Mouse (Mus musculus) bone marrow, adult 2 months (tissue): ENCODE measurements at regions not wholly inside any gene's neighbourhood (a gene's known extent, or its start where the extent isn't known, plus 50 kb on each side); places are given as distances from the start of the nearest gene placed in this dataset.

Source experiments
- H3K27ac ChIP-seq: fragments of 200-500 bp; 2 replicates; pipeline ENCODE4 v1.5.1; 2012; ENCODE audit warnings: low read depth, mild to moderate bottlenecking, control low read depth, inconsistent platforms, low read length; ENCODE audit not compliant: control insufficient read depth, poor library complexity, insufficient read depth
- H3K4me1 ChIP-seq: fragments of 200-500 bp; 2 replicates; pipeline ENCODE4 v1.6.1; 2011; ENCODE audit warnings: low read length; ENCODE audit not compliant: control insufficient read depth, insufficient read depth
- H3K4me3 ChIP-seq: fragments of 200-500 bp; replicated peaks from 2 replicates; pipeline ENCODE3; 2011; ENCODE audit warnings: mild to moderate bottlenecking, low read depth, low read length, control low read depth; ENCODE audit not compliant: control insufficient read depth
- CTCF ChIP-seq: fragments of 200-500 bp; IDR thresholded peaks from 2 replicates; pipeline ENCODE4 v1.5.1; 2011; ENCODE audit warnings: low read length, control low read depth; ENCODE audit not compliant: control insufficient read depth, insufficient read depth
- POLR2A ChIP-seq: fragments of 200-500 bp; IDR thresholded peaks from 2 replicates; pipeline ENCODE4 v1.6.1; 2011; ENCODE audit warnings: low read depth, mild to moderate bottlenecking, control low read depth, low read length, borderline replicate concordance; ENCODE audit not compliant: control insufficient read depth
- WGBS: fragments of 180-500 bp; shearing (Covaris S2); methylation state at CpG from one replicate; pipeline ENCODE4 v1.1.7; 2018; 5-methylcytosine and 5-hydroxymethylcytosine counted together

DNA sequence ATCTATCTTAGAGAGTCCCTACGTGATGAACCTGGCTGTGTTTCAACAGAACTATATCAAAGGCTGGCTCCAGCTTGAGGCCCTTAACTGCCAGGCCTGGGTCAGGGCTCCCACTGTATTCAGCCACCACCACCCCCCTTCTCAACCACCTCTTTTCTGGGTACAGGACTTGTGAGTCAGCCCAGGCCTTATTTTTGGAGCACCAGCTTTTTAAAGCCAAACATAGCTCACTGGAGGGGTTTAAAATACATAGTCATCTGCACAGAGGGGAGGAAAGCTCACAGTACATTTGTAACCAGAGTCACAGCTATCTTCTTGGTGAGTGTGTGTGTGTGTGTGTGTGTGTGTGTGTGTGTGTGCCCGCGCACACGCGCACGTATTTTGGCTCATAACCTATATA lies 509.0 kb downstream of the Adam3 start:
- WGBS = 82% methylated on average over 6 of the region's 6 CpGs
- H3K27ac ChIP-seq = no peak overlapping the region
- TF ChIP-seq CTCF (no peak), POLR2A (no peak)
- no peak overlapping the region for H3K4me3 ChIP-seq
- no peaks in the 10 kb centered on the region for H3K4me1 ChIP-seq

DNA sequence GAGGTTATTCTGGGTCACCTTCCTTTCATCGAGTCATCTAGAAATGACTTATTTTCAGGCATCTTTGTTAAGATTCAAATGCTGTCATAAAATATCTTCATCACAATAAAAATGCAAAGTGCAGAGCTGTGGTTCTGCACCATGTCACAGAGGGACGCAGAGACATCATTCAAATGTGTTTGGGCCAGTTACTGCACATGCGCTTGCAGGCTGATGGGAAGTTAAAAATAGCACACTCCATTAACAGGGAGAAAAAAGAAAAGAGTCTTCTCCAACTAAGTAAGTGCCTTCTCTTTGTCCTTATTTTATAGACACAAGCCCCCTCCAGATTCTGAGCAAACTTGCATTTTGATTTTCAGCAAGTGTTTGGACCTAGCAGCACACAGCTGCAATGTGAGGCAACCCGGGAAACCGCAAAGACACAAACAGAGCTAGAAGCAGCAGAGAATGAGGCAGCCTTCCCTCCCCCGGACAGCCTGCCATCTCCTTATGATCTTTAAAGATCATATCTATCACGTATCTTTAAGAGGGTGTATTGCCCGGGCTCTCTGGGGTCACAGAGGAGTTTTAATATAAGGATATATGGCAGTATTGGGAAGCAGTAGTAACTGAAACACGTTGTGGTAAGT lies 510.0 kb downstream of the Adam3 start:
- no peak overlapping the region for H3K4me3 ChIP-seq
- WGBS = 70% methylated on average over 9 of the region's 9 CpGs
- H3K27ac ChIP-seq = no peak overlapping the region

DNA sequence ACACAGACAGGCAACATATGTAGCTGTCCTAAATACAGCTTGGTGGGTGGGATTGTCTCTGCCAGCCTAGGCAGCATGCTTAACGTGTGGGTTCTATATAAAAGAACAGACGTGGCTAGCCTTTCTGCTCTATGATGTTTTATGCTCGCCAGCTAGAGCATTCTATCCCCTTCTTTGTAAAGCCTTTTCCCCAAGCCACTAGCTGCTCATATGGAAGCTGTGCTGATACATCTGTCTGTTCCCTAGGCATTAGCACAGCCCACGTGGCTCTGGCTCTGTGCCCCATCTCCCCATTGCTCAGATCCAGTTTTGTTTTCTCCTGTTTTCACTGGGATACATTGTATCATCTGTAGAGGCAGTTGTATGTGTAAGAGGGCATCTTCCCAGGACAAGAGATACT lies 511.3 kb downstream of the Adam3 start:
- no peak overlapping the region for H3K27ac ChIP-seq
- WGBS = 70% methylated on average over 4 of the region's 4 CpGs
- H3K4me3 ChIP-seq = no peak overlapping the region
- TF ChIP-seq CTCF = no peak
- TF ChIP-seq POLR2A = no peak
- no peaks in the 10 kb centered on the region for H3K4me1 ChIP-seq

More for the DNA sequence above, 510.0 kb downstream of the Adam3 start:
- TF ChIP-seq POLR2A = no peak
- no peaks in the 10 kb centered on the region for H3K4me1 ChIP-seq

DNA sequence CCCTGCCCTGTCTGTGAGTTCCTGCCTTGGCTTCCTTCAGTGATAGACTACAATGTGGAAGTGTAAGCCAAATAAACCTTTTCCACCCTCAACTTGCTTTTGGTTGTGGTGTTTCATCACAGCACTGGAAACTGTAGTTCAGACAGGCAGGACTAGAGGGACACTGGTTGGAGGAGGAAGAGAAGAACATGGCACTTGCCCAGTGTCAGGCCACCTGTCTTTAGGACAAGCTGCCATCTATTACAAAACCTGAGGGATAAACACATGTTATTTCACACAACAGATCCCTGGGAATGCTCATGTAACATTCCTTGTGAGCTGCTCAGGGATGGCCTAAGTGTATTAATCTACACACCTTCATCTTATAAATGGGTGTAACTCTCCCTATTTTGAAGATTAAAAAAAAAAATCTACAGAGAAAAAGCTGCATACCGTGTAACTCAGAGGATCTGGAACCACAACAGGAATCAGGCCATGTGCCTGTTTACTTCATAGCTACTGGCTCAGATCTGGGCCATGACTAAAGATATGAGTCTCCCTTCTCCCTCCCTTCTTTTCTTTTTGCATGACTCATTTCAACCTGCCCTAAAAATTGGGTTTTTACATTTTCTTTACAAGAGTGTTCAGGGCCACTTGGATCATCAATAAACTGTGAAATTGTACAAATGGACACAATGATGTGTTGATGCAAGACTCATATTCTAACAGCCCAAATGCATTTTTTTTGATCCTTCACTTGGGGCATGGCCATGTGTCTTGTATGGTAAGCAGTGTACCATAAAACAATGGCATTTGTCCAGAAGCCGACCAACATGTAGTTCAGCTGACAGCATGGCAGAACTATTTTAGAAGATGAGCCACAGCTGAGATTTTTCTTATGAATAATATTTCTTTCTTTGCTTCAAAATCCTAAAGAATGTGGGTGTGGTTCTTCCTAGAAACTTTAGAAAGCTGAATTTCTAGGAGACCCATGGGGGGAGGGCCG lies 513.1 kb downstream of the Adam3 start:
- WGBS = 73% methylated on average over 3 of the region's 3 CpGs
- H3K4me1 ChIP-seq = no peaks in the 10 kb centered on the region
- no peak for TF ChIP-seq POLR2A
- TF ChIP-seq CTCF = no peak
- H3K27ac ChIP-seq = no peak overlapping the region
- no peak overlapping the region for H3K4me3 ChIP-seq

DNA sequence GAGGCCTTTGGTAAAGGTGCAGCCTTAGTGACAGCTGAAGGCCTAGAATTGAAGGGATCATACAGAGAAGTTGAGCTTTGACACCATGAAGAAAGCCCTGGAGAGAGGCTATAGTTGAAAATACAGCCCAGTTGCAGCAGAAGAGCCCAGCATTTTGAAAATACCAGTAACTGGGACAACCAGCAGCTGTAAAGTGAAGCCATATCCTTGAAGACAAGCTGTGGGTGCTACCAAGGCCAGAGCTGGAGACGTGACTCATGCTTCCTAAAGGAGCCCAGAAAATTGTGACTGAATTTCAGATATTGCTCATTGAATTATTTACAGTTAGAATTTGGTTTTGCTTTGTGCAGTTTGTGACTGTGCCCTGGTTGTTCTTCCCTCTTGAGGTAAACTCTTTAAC lies 514.6 kb downstream of the Adam3 start:
- 68% methylated on average over 1 of the region's 1 CpGs for WGBS
- H3K4me3 ChIP-seq = no peak overlapping the region
- no peaks in the 10 kb centered on the region for H3K4me1 ChIP-seq
- H3K27ac ChIP-seq = no peak overlapping the region
- TF ChIP-seq POLR2A (no peak), CTCF (no peak)
